Mouse (Mus musculus) midbrain, embryonic 11.5 days (tissue): ENCODE results near the gene Islr. TPM values are rescaled to one million over a fixed set of nuclear protein-coding genes. Genes with fewer than 3 reads are reported as not detected.

Experiments
- ATAC-seq: fragments of 200-750 bp; cut with Nextera tagmentation; 2 replicates; pipeline ENCODE4 v1.8.0; 2017; ENCODE audit warnings: moderate TSS enrichment, moderate library complexity; ENCODE audit not compliant: low FRiP score
- DNase-seq: peaks from one replicate; pipeline ENCODE4 v3.0.0; 2015; ENCODE audit warnings: low spot score; ENCODE audit errors: missing footprints
- H3K27ac ChIP-seq: fragments of 300-500 bp; sonication (generic); 2 replicates; pipeline ENCODE4 v1.5.1; 2014; ENCODE audit warnings: low read depth, low read length
- H3K27me3 ChIP-seq: fragments of 300-500 bp; sonication (generic); 2 replicates; pipeline ENCODE4 v1.6.1; 2014; ENCODE audit warnings: mild to moderate bottlenecking, low read length, moderate library complexity, mixed read lengths; ENCODE audit not compliant: control insufficient read depth, insufficient read depth
- H3K36me3 ChIP-seq: fragments of 300-500 bp; sonication (generic); 2 replicates; pipeline ENCODE4 v1.6.1; 2014; ENCODE audit warnings: mild to moderate bottlenecking, low read length, moderate library complexity, mixed read lengths; ENCODE audit not compliant: control insufficient read depth, insufficient read depth
- H3K4me1 ChIP-seq: fragments of 300-500 bp; sonication (generic); 2 replicates; pipeline ENCODE4 v1.6.1; 2014; ENCODE audit warnings: low read length; ENCODE audit not compliant: control insufficient read depth, insufficient read depth
- H3K4me2 ChIP-seq: fragments of 300-500 bp; sonication (generic); 2 replicates; pipeline ENCODE4 v1.6.1; 2014; ENCODE audit warnings: mild to moderate bottlenecking, moderate library complexity
- H3K4me3 ChIP-seq: fragments of 300-500 bp; sonication (generic); 2 replicates; pipeline ENCODE4 v1.5.1; 2014; ENCODE audit warnings: low read depth, low read length
- H3K9ac ChIP-seq: fragments of 300-500 bp; sonication (generic); 2 replicates; pipeline ENCODE4 v1.6.1; 2014; ENCODE audit warnings: low read length
- H3K9me3 ChIP-seq: fragments of 300-500 bp; sonication (generic); 2 replicates; pipeline ENCODE4 v1.6.1; 2016; ENCODE audit warnings: low read length; ENCODE audit not compliant: control insufficient read depth
- WGBS: fragments of 180-500 bp; shearing (Covaris S2); extraction: QIAGEN DNeasy Blood & Tissue Kit; methylation state at CpG from one replicate; pipeline ENCODE4 v1.1.7; 2014; 5-methylcytosine and 5-hydroxymethylcytosine counted together
- polyA plus RNA-seq: library from polyadenylated mRNA; unstranded; fragments of >200 nt; fragmentation: Nextera tagmentation; extraction: Ambion mirVana; gene quantifications from 2 replicates; pipeline ENCODE4 v1.2.1, GENCODE M21; 2014

The Islr gene
- polyA plus RNA-seq, 1 experiment from 2014 or later, result 13.9 TPM

- DNase-seq, result peak; percentile 72
- H3K36me3 ChIP-seq, result no peaks in the 10 kb centered on the region; the same call in 1 of the 2 replicates
- H3K27me3 ChIP-seq, result no peaks in the 10 kb centered on the region
- H3K4me2 ChIP-seq, result no peak overlapping the region
- no peak for ATAC-seq
- no peak overlapping the region for H3K9ac ChIP-seq
- WGBS, result 74% methylated on average over 4 of the region's 4 CpGs
- no peak overlapping the region for H3K27ac ChIP-seq
- peaks cover 15% of the 10 kb centered on the region; the same call in 1 of the 2 replicates for H3K4me1 ChIP-seq
- no peaks in the 10 kb centered on the region for H3K9me3 ChIP-seq
- H3K4me3 ChIP-seq, result no peak overlapping the region
Measured at GRCm38 (mm10) chr9:58246083-58246591, 42.0 kb upstream of the Islr start.

- Histone ChIP-seq H3K9me3 (no peaks in the 10 kb centered on the region), H3K27me3 (no peaks in the 10 kb centered on the region), H3K9ac (no peak overlapping the region), H3K4me3 (no peak overlapping the region), H3K27ac (no peak overlapping the region), H3K4me2 (no peak overlapping the region), H3K4me1 (peaks cover 6% of the 10 kb centered on the region; the same call in 1 of the 2 replicates), H3K36me3 (no peaks in the 10 kb centered on the region; the same call in 1 of the 2 replicates)
- WGBS, result 93% methylated on average over 6 of the region's 6 CpGs
- DNase-seq (no peak), ATAC-seq (no peak)
Measured at GRCm38 (mm10) chr9:58243696-58244095, 39.6 kb upstream of the Islr start.

GRCm38 (mm10) chr9:58242696-58243095 is 38.6 kb upstream of the Islr start:
- Histone ChIP-seq H3K9ac (no peak overlapping the region), H3K9me3 (no peaks in the 10 kb centered on the region), H3K4me1 (peaks cover under 1% of the 10 kb centered on the region; the same call in 1 of the 2 replicates), H3K27ac (no peak overlapping the region), H3K27me3 (no peaks in the 10 kb centered on the region), H3K36me3 (no peaks in the 10 kb centered on the region; the same call in 1 of the 2 replicates), H3K4me2 (no peak overlapping the region), H3K4me3 (no peak overlapping the region)
- WGBS, result 95% methylated on average over 5 of the region's 5 CpGs
- ATAC-seq, result no peak
- no peak for DNase-seq

GRCm38 (mm10) chr9:58241780-58242485 is 37.8 kb upstream of the Islr start:
- ATAC-seq (no peak), DNase-seq (peak; percentile 74)
- Histone ChIP-seq H3K27me3 (no peaks in the 10 kb centered on the region), H3K27ac (no peak overlapping the region), H3K4me2 (no peak overlapping the region), H3K9me3 (no peaks in the 10 kb centered on the region), H3K4me3 (no peak overlapping the region), H3K36me3 (no peaks in the 10 kb centered on the region; the same call in 1 of the 2 replicates), H3K9ac (no peak overlapping the region), H3K4me1 (no peaks in the 10 kb centered on the region)
- 61% methylated on average over 9 of the region's 9 CpGs for WGBS

GRCm38 (mm10) chr9:58234502-58235015 is 30.5 kb upstream of the Islr start:
- 96% methylated on average over 28 of the region's 28 CpGs for WGBS
- no peak overlapping the region for H3K9ac ChIP-seq
- peak; percentile 44 for DNase-seq

GRCm38 (mm10) chr9:58232374-58232773 is 28.3 kb upstream of the Islr start:
- H3K27me3 ChIP-seq, result no peaks in the 10 kb centered on the region
- ATAC-seq, result no peak
- no peak overlapping the region for H3K4me3 ChIP-seq
- WGBS, result 85% methylated on average over 5 of the region's 5 CpGs
- no peak for DNase-seq
- no peak overlapping the region for H3K9ac ChIP-seq
- H3K9me3 ChIP-seq, result no peaks in the 10 kb centered on the region
- H3K4me2 ChIP-seq, result no peak overlapping the region
- H3K4me1 ChIP-seq, result no peaks in the 10 kb centered on the region
- H3K27ac ChIP-seq, result no peak overlapping the region
- peaks cover 7% of the 10 kb centered on the region; the same call in 1 of the 2 replicates for H3K36me3 ChIP-seq

More at GRCm38 (mm10) chr9:58234502-58235015, 30.5 kb upstream of the Islr start:
- no peaks in the 10 kb centered on the region for H3K4me1 ChIP-seq
- H3K36me3 ChIP-seq, result peaks cover 3% of the 10 kb centered on the region; the same call in 1 of the 2 replicates
- H3K4me2 ChIP-seq, result no peak overlapping the region
- no peaks in the 10 kb centered on the region for H3K9me3 ChIP-seq
- no peak overlapping the region for H3K27ac ChIP-seq
- no peaks in the 10 kb centered on the region for H3K27me3 ChIP-seq
- H3K4me3 ChIP-seq, result no peak overlapping the region
- no peak for ATAC-seq

- ATAC-seq (no peak), DNase-seq (no peak)
- H3K27ac ChIP-seq, result no peak overlapping the region
- H3K36me3 ChIP-seq, result peaks cover 7% of the 10 kb centered on the region; the same call in 1 of the 2 replicates
- H3K4me2 ChIP-seq, result no peak overlapping the region
- no peak overlapping the region for H3K4me3 ChIP-seq
- no peaks in the 10 kb centered on the region for H3K4me1 ChIP-seq
- no peaks in the 10 kb centered on the region for H3K9me3 ChIP-seq
- H3K27me3 ChIP-seq, result no peaks in the 10 kb centered on the region
- 85% methylated on average over 6 of the region's 6 CpGs for WGBS
- no peak overlapping the region for H3K9ac ChIP-seq
Measured at GRCm38 (mm10) chr9:58231746-58232145, 27.6 kb upstream of the Islr start.

GRCm38 (mm10) chr9:58228777-58229466 is 24.8 kb upstream of the Islr start:
- 97% methylated on average over 9 of the region's 9 CpGs for WGBS
- DNase-seq (peak; percentile 26), ATAC-seq (no peak)
- H3K4me2 ChIP-seq, result no peak overlapping the region
- no peaks in the 10 kb centered on the region for H3K4me1 ChIP-seq
- H3K27ac ChIP-seq, result no peak overlapping the region
- H3K4me3 ChIP-seq, result no peak overlapping the region
- no peak overlapping the region for H3K9ac ChIP-seq
- 0 out of 2 replicates have a peak, but pooled peaks cover 4% of the 10 kb centered on the region for H3K36me3 ChIP-seq
- H3K9me3 ChIP-seq, result no peaks in the 10 kb centered on the region
- H3K27me3 ChIP-seq, result no peaks in the 10 kb centered on the region
